Mouse (Mus musculus) olfactory bulb, adult 2 months (tissue): ENCODE data around the gene Gm45021.

Source experiments
- CTCF ChIP-seq: fragments of 200-500 bp; IDR thresholded peaks from 2 replicates; pipeline ENCODE4 v1.5.1; 2012; ENCODE audit warnings: low read depth, mild to moderate bottlenecking, low read length, moderate library complexity; ENCODE audit not compliant: insufficient read depth
- POLR2A ChIP-seq: fragments of 200-500 bp; IDR thresholded peaks from 2 replicates; pipeline ENCODE4 v1.6.1; 2012; ENCODE audit warnings: mild to moderate bottlenecking, low read depth, low read length, moderate library complexity; ENCODE audit not compliant: insufficient read depth

DNA sequence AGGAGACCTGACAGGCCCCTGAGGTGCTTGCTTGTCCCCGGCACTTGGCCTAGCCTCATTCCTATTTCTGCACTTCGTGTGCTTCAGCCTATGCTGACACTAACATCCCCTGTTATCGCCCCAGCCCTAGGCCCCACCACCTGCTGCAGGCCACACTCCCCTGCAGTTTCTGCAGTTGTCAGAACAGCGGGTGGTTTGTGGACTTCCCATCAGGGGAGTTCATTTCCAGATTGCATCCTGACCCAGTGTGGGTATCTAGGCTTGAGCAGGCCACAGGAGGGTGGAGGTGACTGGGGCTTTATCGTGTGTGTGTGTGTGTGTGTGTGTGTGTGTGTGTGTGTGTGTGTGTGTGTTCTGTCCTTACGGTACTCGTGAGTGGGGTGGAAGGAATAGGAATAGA lies 20.1 kb downstream of the Gm45021 start:
- TF ChIP-seq CTCF = no peak
- TF ChIP-seq POLR2A = no peak
